Mouse (Mus musculus): ENCODE measurements around the gene Ube2o.

The Ube2o gene

DNA sequence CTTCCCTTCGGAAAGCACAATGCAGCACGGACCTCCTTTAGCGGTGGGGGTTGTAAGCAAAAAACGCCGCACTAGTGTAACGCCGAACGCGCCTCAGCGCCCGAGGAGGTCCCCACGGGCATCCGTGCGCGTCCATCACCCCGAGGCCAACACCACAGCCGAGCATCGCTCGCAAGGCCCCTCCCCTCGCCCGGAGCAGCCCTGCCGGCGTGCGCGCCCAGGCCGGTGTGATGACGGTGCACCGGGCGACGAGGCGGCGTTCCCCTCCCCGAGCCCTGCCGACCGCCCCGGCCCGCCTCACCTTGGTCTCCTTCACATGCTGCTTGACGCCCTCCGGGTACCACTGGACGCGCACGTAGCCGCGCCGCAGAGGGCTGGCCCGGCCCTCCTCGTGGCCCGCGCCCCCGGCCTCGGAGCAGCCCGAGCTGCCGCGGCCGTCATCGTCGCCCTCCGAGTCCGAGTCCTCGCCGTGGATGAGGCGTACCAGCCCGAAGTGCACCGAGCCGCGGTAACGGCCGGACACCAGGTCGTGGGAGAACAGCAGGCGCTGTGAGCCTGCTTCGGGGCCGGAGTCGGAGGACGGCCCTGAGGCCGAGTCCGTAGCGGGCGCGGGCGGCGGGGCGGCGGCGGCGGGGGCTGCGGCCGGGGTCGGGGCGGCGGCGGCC lies 404 bp downstream of the Ube2o start:
- in situ Hi-C loops (cut with MboI, MseI), result loop anchor here (10.0 kb wide), 1 partner anchor 1834 kb away; the partner anchor contains the start of gene Cant1

DNA sequence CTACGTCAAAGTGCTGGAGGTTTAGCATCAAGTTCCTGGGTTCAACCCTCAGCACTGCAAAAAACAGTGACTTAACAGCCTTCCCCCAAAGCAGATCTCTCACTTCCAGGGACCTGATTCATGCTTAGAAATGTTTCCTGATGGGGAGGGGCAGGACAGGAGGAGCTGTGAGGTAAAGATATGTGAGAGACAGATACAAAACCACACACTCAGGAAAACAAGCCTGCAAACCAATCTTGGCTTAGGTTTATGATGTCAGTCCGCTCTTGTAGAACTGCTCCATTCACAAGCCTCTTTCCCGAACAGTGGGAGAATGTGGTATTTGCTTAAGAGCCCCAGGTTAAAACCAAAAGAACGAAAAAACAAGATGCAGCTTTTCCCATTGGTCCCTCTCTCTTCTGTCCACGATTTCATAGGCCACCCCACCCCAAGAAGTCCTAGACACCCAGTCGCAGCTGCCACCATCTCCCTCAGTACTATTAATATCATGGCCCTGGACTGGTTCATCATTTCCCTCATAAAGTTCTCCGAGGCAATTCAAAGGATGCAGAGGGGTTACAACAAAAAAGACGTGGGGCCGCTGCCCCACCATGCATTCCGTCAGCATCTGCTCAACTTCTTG lies 1.1 kb downstream of the Ube2o start:
- in situ Hi-C loops (cut with MboI, MseI), result loop anchor here (10.0 kb wide), 1 partner anchor 1835 kb away; the partner anchor contains the start of gene Cant1

- in situ Hi-C loops (cut with MboI, MseI), result no loop called here
Measured at GRCm38 (mm10) chr11:116579280-116579679, 2.0 kb downstream of the Ube2o start.

DNA sequence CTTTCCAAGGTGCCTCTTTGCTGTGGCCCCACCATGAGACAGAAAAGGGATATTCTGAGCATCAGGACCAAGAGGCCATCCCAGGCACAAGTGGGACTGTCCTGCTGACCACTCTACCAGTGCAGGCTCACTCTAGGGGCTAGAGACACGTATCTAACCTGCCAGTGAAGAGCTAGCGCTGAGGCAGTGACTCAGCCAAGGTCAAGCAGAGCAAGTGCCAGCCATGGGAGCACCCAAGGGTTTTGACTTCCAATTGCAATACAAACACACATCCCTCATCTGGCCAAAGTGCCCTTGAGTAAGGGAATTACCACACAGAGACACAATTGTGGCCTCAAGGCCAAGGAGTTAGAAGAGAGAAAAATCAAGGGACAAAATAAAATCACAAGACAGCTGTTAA lies 5.9 kb downstream of the Ube2o start:
- in situ Hi-C loops (cut with MboI, MseI), result no loop called here

DNA sequence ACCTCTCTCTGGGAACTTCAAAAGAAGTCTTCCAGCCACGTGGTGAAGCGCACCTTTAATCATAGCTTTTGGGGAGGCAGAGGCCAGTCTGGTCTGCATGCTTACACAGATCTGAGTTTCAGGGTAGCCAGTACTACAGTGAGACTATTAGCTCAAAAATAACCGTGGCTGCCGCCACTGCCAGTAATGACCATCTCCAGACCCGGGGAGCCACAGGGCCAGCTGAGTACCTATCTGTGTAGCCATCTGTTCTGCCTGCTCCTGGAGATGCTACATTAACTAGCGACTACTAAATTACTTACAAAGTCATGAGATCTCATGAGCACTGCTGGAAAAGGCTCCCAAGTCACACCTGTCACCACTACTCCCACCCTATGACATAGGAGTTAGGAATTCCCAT lies 6.3 kb downstream of the Ube2o start:
- in situ Hi-C loops (cut with MboI, MseI), result no loop called here

DNA sequence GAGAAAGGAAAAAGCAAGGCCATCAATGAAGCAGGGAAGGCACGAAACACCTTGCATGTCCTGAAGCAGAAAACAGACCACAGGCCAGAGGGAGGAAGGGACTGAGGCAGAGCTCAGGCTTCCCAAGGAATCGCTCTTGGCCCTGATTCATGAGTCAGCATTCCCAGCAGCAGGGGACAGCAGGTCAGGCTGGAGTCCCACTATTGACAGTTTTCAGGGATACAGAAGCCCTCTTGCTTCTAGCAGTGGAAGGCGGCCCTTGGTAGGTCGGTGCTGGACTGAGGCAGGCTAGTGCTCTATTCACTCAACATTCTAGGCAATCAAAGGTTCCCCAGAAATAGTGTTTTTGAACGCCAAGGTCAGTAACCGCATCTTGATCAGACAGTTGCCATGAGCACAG lies 6.8 kb downstream of the Ube2o start:
- in situ Hi-C loops (cut with MboI, MseI), result no loop called here

DNA sequence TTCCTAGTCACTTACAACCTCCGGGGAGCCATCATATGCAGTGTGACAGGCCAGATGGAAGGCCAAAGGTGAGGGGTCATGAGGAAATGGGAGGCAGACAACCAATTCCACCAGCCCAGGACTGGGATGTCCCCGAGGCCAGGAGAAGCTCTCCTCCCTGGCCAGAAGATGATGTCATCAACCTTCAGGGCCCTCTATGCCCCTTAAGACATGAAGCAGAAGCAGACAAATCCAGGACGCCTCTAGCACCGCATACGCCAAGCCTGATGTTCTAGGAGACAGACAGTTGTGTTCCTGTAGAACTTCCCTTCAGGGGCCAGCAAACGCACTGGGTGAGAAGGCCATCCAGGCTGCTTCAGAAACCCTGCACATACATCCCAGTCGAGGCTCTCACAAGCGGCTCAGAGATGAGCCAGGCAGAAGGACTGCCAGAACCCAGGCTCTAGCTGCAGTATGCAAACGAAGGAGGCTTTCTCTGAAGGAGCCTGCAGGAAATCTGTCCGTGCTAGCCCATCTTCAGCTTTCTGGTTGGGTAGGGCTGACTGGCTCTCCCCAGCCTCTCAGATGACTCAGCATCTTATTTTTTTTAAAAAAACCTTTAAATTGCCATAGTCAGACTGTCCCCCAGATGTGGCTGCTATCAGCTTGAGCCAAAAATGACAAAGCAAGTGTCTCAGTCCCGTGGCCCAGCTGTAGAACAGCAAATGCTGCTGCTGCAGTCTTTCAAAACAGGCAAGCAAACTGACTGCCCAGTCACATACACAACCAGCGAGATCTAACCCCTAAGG lies 8.3 kb downstream of the Ube2o start:
- in situ Hi-C loops (cut with MboI, MseI), result no loop called here

DNA sequence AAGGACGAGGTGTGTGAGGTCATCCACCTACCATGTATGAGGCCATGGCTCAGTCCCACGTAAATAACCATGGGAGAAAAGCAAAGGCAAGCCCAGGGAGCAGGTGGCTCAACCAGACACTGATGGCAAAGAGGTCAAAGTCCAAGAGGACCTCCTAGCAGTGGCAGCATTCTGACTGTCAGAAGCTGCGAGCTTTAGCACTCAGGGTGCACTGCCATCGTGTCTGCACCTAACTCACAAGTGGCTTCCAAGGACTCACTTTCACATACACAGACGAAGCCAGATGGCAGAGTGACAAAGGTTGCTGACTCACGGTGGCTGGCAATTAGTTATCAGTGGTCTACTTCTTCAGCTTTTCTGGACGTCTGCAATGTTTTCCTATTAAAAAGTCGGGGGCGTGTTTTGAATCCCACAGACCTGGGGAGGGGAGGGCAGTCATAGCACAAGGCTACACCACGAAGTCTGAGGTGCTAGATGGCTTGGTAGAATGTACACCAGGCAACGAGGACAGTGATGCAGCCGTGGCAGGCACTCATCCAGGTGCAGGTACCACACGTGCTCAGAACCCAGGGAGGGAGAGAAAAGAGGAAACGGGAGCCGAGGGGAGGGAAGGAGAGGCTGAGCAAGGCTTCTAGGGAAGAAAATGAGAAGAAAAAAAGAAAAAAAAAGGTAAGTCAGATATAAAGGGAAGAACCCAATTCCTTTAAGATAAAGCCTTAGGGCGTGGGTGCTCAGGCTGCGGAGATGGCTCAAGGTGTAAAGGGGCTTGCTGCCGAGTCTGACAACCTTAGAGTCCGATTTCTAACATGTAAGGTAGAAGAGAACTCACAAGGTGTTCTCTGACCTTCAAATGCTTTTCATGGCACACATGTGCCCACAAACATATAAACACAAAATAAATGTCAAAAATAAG lies 9.2 kb downstream of the Ube2o start:
- in situ Hi-C loops (cut with MboI, MseI), result no loop called here

DNA sequence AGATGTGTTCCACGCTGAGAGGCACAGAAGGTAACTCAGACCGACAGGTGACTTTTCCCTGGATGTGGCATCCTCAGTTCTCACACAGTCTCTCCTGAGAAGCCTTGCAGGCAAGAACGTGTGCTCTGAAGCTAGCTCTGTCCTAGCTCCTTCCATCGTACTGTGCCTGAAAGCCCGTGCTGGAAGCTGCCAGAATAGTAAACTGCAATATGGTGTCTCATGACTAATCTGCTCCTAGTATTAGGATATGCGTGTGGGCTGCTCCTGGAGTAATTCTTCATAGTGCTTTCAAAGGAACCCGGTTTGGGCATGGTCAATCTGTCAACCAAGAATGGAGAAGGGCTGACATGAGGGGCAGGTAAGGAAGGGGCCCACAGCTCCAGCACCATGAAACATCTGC lies 10.4 kb downstream of the Ube2o start:
- in situ Hi-C loops (cut with MboI, MseI), result no loop called here

DNA sequence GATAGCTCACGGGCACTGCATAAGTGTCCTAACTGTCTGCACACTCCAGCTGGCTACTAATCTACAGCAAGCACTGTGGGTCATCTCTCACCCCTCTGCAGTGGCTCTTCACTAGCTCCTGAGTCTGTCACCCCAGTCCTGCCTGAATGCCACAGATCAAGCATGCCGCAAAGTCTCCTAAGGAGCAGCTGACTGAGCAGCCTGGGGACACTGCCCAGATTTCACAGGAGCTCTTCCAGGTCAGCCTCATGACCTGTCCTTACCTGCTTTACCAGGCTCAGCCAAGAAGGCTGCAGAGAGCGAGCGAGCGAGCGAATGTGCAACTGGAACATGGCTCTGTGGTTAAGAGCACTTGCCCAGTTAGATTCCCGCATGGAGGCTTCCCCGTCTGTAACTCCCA lies 13.7 kb downstream of the Ube2o start:
- in situ Hi-C loops (cut with MboI, MseI), result no loop called here

GRCm38 (mm10) chr11:116565283-116566041 lies 15.8 kb downstream of the Ube2o start:
- in situ Hi-C loops (cut with MboI, MseI), result no loop called here

- in situ Hi-C loops (cut with MboI, MseI), result no loop called here
Measured at GRCm38 (mm10) chr11:116556308-116556707, 24.9 kb downstream of the Ube2o start.

DNA sequence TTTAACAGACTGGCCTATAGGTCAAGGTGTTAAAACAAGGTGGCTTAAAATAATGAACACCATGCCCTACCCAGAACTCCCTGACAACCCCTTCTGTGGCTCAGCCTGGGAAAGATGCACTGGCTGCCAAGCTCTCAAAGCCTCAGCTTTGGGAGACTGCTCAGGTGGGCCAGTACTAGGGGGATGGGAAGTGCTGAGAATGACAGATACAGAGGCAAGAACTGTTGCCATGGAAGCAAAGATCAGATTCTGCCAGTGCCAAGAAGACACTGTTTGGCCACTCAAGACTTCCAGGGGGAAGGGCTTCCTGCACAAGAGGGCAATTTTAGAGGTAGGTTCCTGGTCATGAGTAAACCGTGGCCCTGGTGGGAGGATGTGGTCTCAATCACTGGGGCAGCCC lies 25.7 kb downstream of the Ube2o start:
- in situ Hi-C loops (cut with MboI, MseI), result no loop called here

DNA sequence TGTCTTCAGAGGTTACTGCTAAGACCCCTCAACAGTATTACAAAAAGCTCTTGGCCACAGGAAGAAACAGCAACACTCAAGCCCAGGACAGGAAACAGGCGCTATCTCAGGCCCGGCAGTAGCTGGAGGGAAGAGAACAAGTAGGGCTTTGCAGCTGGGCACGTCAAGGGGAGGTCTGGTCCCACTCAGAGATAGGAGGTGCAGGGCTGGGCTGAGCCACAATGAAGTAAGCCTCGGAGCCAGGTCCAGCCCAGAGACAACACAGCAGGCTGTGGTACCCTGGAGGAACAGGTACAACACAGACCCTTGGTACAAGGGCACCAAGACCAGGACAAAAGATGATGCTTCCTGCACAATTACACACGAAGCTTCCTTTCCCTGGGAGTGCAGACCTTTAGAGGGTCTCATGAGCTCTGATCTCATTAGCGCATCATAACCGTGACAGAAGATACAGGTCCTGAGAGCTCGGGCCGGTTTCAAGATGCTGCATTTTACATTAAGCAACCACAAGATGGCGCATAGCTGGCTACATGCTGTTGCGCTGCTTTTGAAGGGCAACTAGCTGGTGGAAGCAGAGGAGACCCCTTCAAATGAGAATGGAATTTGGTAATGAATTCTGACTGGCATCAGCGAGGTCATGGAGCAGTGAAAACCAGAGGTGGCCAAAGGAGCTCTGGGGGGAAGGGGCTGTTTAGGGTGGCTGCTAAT lies 26.9 kb downstream of the Ube2o start:
- in situ Hi-C loops (cut with MboI, MseI), result no loop called here

DNA sequence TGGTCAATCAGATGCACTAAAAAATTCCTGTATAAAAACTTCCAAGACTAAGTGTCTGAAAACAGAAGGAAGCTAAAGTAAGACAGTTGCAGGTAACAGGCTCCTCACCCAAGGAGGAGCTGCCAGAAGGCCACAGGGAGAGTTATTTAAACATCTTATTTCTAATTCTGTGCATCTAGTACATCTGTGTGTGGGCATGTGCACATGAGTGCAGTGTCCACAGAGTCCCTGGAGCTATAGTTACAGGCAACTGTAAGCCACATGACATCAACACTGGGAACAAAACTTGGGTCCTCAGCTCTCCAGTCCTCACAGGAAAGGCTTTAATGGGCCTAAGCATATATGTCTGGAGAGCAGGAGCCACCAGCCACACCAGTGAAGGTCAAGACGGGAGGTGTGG lies 29.1 kb downstream of the Ube2o start:
- in situ Hi-C loops (cut with MboI, MseI), result no loop called here

- in situ Hi-C loops (cut with MboI, MseI), result no loop called here
Measured at GRCm38 (mm10) chr11:116550748-116551147, 30.5 kb downstream of the Ube2o start.

- in situ Hi-C loops (cut with MboI, MseI), result no loop called here
Measured at GRCm38 (mm10) chr11:116549273-116550038, 31.8 kb downstream of the Ube2o start.

DNA sequence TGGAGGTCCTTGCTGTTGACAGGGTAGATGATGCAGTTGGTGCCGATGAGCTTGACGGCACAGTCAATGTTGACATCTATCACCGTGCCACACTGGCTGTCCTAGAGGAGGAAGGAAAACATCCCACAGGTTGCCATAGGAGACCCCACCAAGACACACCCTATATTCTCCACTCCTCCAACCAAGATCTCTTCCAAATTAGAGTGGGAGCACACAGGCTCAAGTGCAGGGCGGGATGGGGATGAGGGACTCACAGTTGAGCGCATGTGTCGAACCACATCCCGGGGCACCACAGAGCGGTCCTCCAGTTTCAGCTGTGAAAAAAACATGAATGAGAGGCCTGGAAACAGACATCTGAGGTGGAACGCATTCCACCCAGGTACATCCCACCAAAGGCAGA lies 32.5 kb downstream of the Ube2o start:
- in situ Hi-C loops (cut with MboI, MseI), result no loop called here

GRCm38 (mm10) chr11:116547296-116548060 lies 33.8 kb downstream of the Ube2o start:
- in situ Hi-C loops (cut with MboI, MseI), result no loop called here
